Mouse (Mus musculus): Measurements from ENCODE around the gene Zfp618.

GRCm38 (mm10) chr4:63048606-63049005, 83.2 kb downstream of the Zfp618 start:
- TF ChIP-seq CTCF (IDR thresholded peaks at IDR 0.05; ENCODE audit: low read depth, low read length), result no peak
- no peak for TF ChIP-seq GATA1 (IDR thresholded peaks at IDR 0.05; ENCODE audit: borderline replicate concordance, low read length)

Data from G1E (cell line).